Mouse (Mus musculus) embryonic fibroblast, embryonic 13.5 days (primary cell): ENCODE results near the gene Dock4. TPM values are rescaled to one million over a fixed set of nuclear protein-coding genes. Genes with fewer than 3 reads are reported as not detected.
"Not testable (repeated sequence)": the region's sequence is repeated elsewhere in the genome, so short reads cannot be mapped to it uniquely, and the experiment has no call there.

ENCODE experiments used
- H3K27ac ChIP-seq: 2 replicates; pipeline ENCODE4 v1.5.1; 2012; ENCODE audit warnings: low read length, control low read depth, inconsistent platforms; ENCODE audit not compliant: insufficient read depth
- H3K4me1 ChIP-seq: 2 replicates; pipeline ENCODE4 v1.6.1; 2011; ENCODE audit warnings: low read length; ENCODE audit not compliant: control insufficient read depth, insufficient read depth
- H3K4me3 ChIP-seq: 2 replicates; pipeline ENCODE4 v1.5.1; 2011; ENCODE audit warnings: mild to moderate bottlenecking, control low read depth, low read length; ENCODE audit not compliant: insufficient read depth
- CTCF ChIP-seq: IDR thresholded peaks from 2 replicates; pipeline ENCODE4 v1.5.1; 2011; ENCODE audit warnings: mild to moderate bottlenecking, control low read depth, low read length, moderate library complexity, borderline replicate concordance; ENCODE audit not compliant: insufficient read depth
- POLR2A ChIP-seq: IDR thresholded peaks from 2 replicates; pipeline ENCODE4 v1.6.1; 2011; ENCODE audit warnings: low read depth, mild to moderate bottlenecking, control low read depth, low read length, moderate library complexity
- polyA plus RNA-seq: library from polyadenylated mRNA; stranded (reverse); fragments of >200 nt; gene quantifications from 2 replicates; pipeline ENCODE4 v1.2.4, GENCODE M21; 2011; ENCODE audit warnings: low read depth; ENCODE audit not compliant: missing spikeins, insufficient read length

Dock4 gene
- polyA plus RNA-seq, 1 experiment: 12.7 TPM

- no peaks in the 10 kb centered on the region for H3K4me1 ChIP-seq
- TF ChIP-seq CTCF (no peak), POLR2A (no peak)
- no peak overlapping the region for H3K4me3 ChIP-seq
- H3K27ac ChIP-seq: no peak overlapping the region
Observed at GRCm38 (mm10) chr12:40843474-40844080, 397.8 kb downstream of the Dock4 start.

GRCm38 (mm10) chr12:40844324-40844723, 398.6 kb downstream of the Dock4 start:
- no peak overlapping the region for H3K4me3 ChIP-seq
- no peak overlapping the region for H3K27ac ChIP-seq
- TF ChIP-seq CTCF: no peak
- TF ChIP-seq POLR2A: no peak
- no peaks in the 10 kb centered on the region for H3K4me1 ChIP-seq

- TF ChIP-seq CTCF: no peak
- no peak for TF ChIP-seq POLR2A
- no peaks in the 10 kb centered on the region for H3K4me1 ChIP-seq
- no peak overlapping the region for H3K4me3 ChIP-seq
- no peak overlapping the region for H3K27ac ChIP-seq
Observed at GRCm38 (mm10) chr12:40854705-40855367, 409.1 kb downstream of the Dock4 start.

- H3K4me3 ChIP-seq: no peak overlapping the region
Observed at GRCm38 (mm10) chr12:40857466-40857865, 411.7 kb downstream of the Dock4 start.

GRCm38 (mm10) chr12:40858763-40859162, 413.0 kb downstream of the Dock4 start:
- H3K4me1 ChIP-seq, H3K27ac ChIP-seq, H3K4me3 ChIP-seq: not testable (repeated sequence)

More at GRCm38 (mm10) chr12:40857466-40857865, 411.7 kb downstream of the Dock4 start:
- Histone ChIP-seq H3K4me1 (no peaks in the 10 kb centered on the region), H3K27ac (no peak overlapping the region)
- TF ChIP-seq POLR2A: no peak
- no peak for TF ChIP-seq CTCF

- H3K27ac ChIP-seq: no peak overlapping the region
- H3K4me3 ChIP-seq: no peak overlapping the region
- TF ChIP-seq POLR2A (no peak), CTCF (no peak)
Observed at GRCm38 (mm10) chr12:40870387-40870786, 424.6 kb downstream of the Dock4 start.

GRCm38 (mm10) chr12:40872716-40873115, 427.0 kb downstream of the Dock4 start:
- Histone ChIP-seq H3K4me3 (no peak overlapping the region), H3K27ac (no peak overlapping the region), H3K4me1 (no peaks in the 10 kb centered on the region)
- TF ChIP-seq CTCF (no peak), POLR2A (no peak)

More at GRCm38 (mm10) chr12:40870387-40870786, 424.6 kb downstream of the Dock4 start:
- H3K4me1 ChIP-seq: no peaks in the 10 kb centered on the region

- not testable (repeated sequence) for H3K4me1 ChIP-seq, H3K4me3 ChIP-seq
Observed at GRCm38 (mm10) chr12:40873267-40873666, 427.5 kb downstream of the Dock4 start.

GRCm38 (mm10) chr12:40884976-40885375, 439.2 kb downstream of the Dock4 start:
- no peak overlapping the region for H3K4me3 ChIP-seq

More at GRCm38 (mm10) chr12:40873267-40873666, 427.5 kb downstream of the Dock4 start:
- not testable (repeated sequence) for H3K27ac ChIP-seq

GRCm38 (mm10) chr12:40885377-40885776, 439.6 kb downstream of the Dock4 start:
- no peak overlapping the region for H3K27ac ChIP-seq
- TF ChIP-seq POLR2A: no peak
- TF ChIP-seq CTCF: no peak

More at GRCm38 (mm10) chr12:40884976-40885375, 439.2 kb downstream of the Dock4 start:
- peaks cover 7% of the 10 kb centered on the region for H3K4me1 ChIP-seq
- H3K27ac ChIP-seq: no peak overlapping the region
- TF ChIP-seq POLR2A: no peak

More at GRCm38 (mm10) chr12:40885377-40885776, 439.6 kb downstream of the Dock4 start:
- Histone ChIP-seq H3K4me1 (peaks cover 7% of the 10 kb centered on the region), H3K4me3 (no peak overlapping the region)
